Mouse (Mus musculus): ENCODE results near the gene Sp100.

- TF ChIP-seq GATA1 (IDR thresholded peaks at IDR 0.05; ENCODE audit: low read length), result no peak
- no peak for TF ChIP-seq TAL1 (IDR thresholded peaks at IDR 0.05; ENCODE audit: low read length)
Observed at GRCm38 (mm10) chr1:85706754-85707153, 57.0 kb downstream of the Sp100 start.

Measured in erythroblast, embryonic 14.5 days (primary cell).